Mouse (Mus musculus): ENCODE results near the gene 1700024G13Rik. TPM values are rescaled to one million over a fixed set of nuclear protein-coding genes. Genes with fewer than 3 reads are reported as not detected.
"Not testable (repeated sequence)": the region's sequence is repeated elsewhere in the genome, so short reads cannot be mapped to it uniquely, and the experiment has no call there.

The 1700024G13Rik gene
- polyA plus RNA-seq (2012; ENCODE audit: insufficient read depth, insufficient read length, missing spikeins) = not detected in 2 replicates

- H3K4me1 ChIP-seq (ENCODE audit: control insufficient read depth, insufficient read depth, insufficient read length, low read length) = no peaks in the 10 kb centered on the region
- H3K4me3 ChIP-seq (ENCODE audit: insufficient read depth, low read depth, low read length) = no peak within 1 kb of the TSS
- H3K27ac ChIP-seq (replicated peaks; ENCODE audit: low read depth, low read length) = no peak within 1 kb of the TSS
Observed at GRCm38 (mm10) chr14:32388196-32388595, at the start of gene 1700024G13Rik. Gene 1700024G13Rik (minus strand): TSS chr14:32388391.

GRCm38 (mm10) chr14:32437352-32437793, 49.2 kb upstream of the 1700024G13Rik start:
- Histone ChIP-seq H3K4me1 (ENCODE audit: control insufficient read depth, insufficient read depth, insufficient read length, low read length) (no peaks in the 10 kb centered on the region), H3K4me3 (ENCODE audit: insufficient read depth, low read depth, low read length) (no peak overlapping the region), H3K27ac (replicated peaks; ENCODE audit: low read depth, low read length) (no peak overlapping the region)

- Histone ChIP-seq H3K4me1 (ENCODE audit: control insufficient read depth, insufficient read depth, insufficient read length, low read length) (no peaks in the 10 kb centered on the region), H3K27ac (replicated peaks; ENCODE audit: low read depth, low read length) (no peak overlapping the region), H3K4me3 (ENCODE audit: insufficient read depth, low read depth, low read length) (no peak overlapping the region)
Observed at GRCm38 (mm10) chr14:32429030-32429602, 40.9 kb upstream of the 1700024G13Rik start.

GRCm38 (mm10) chr14:32423946-32424345, 35.8 kb upstream of the 1700024G13Rik start:
- H3K4me3 ChIP-seq (ENCODE audit: insufficient read depth, low read depth, low read length) = no peak overlapping the region
- H3K4me1 ChIP-seq (ENCODE audit: control insufficient read depth, insufficient read depth, insufficient read length, low read length) = no peaks in the 10 kb centered on the region
- H3K27ac ChIP-seq (replicated peaks; ENCODE audit: low read depth, low read length) = no peak overlapping the region

- Histone ChIP-seq H3K27ac (replicated peaks; ENCODE audit: low read depth, low read length) (no peak overlapping the region), H3K4me3 (ENCODE audit: insufficient read depth, low read depth, low read length) (no peak overlapping the region), H3K4me1 (ENCODE audit: control insufficient read depth, insufficient read depth, insufficient read length, low read length) (no peaks in the 10 kb centered on the region)
Observed at GRCm38 (mm10) chr14:32418747-32419146, 30.6 kb upstream of the 1700024G13Rik start.

- Histone ChIP-seq H3K4me1 (ENCODE audit: control insufficient read depth, insufficient read depth, insufficient read length, low read length) (no peaks in the 10 kb centered on the region), H3K4me3 (ENCODE audit: insufficient read depth, low read depth, low read length) (no peak overlapping the region), H3K27ac (replicated peaks; ENCODE audit: low read depth, low read length) (no peak overlapping the region)
Observed at GRCm38 (mm10) chr14:32412075-32412474, 23.9 kb upstream of the 1700024G13Rik start.

GRCm38 (mm10) chr14:32410084-32410483, 21.9 kb upstream of the 1700024G13Rik start:
- Histone ChIP-seq H3K4me3 (ENCODE audit: insufficient read depth, low read depth, low read length) (no peak overlapping the region), H3K4me1 (ENCODE audit: control insufficient read depth, insufficient read depth, insufficient read length, low read length) (no peaks in the 10 kb centered on the region), H3K27ac (replicated peaks; ENCODE audit: low read depth, low read length) (no peak overlapping the region)

GRCm38 (mm10) chr14:32405399-32405798, 17.2 kb upstream of the 1700024G13Rik start:
- not testable (repeated sequence) for H3K4me3 ChIP-seq (ENCODE audit: insufficient read depth, low read depth, low read length); H3K27ac ChIP-seq (replicated peaks; ENCODE audit: low read depth, low read length); H3K4me1 ChIP-seq (ENCODE audit: control insufficient read depth, insufficient read depth, insufficient read length, low read length)

- Histone ChIP-seq H3K4me1 (ENCODE audit: control insufficient read depth, insufficient read depth, insufficient read length, low read length) (no peaks in the 10 kb centered on the region), H3K27ac (replicated peaks; ENCODE audit: low read depth, low read length) (no peak overlapping the region), H3K4me3 (ENCODE audit: insufficient read depth, low read depth, low read length) (no peak overlapping the region)
Observed at GRCm38 (mm10) chr14:32381619-32382018, 6.6 kb downstream of the 1700024G13Rik start.

GRCm38 (mm10) chr14:32381066-32381465, 7.1 kb downstream of the 1700024G13Rik start:
- no peak overlapping the region for H3K4me3 ChIP-seq (ENCODE audit: insufficient read depth, low read depth, low read length)
- H3K4me1 ChIP-seq (ENCODE audit: control insufficient read depth, insufficient read depth, insufficient read length, low read length) = no peaks in the 10 kb centered on the region
- no peak overlapping the region for H3K27ac ChIP-seq (replicated peaks; ENCODE audit: low read depth, low read length)

- Histone ChIP-seq H3K27ac (replicated peaks; ENCODE audit: low read depth, low read length) (no peak overlapping the region), H3K4me3 (ENCODE audit: insufficient read depth, low read depth, low read length) (no peak overlapping the region)
Observed at GRCm38 (mm10) chr14:32380099-32380480, 8.1 kb downstream of the 1700024G13Rik start.

GRCm38 (mm10) chr14:32379395-32380098, 8.6 kb downstream of the 1700024G13Rik start:
- H3K27ac ChIP-seq (replicated peaks; ENCODE audit: low read depth, low read length) = no peak overlapping the region
- H3K4me1 ChIP-seq (ENCODE audit: control insufficient read depth, insufficient read depth, insufficient read length, low read length) = no peaks in the 10 kb centered on the region
- H3K4me3 ChIP-seq (ENCODE audit: insufficient read depth, low read depth, low read length) = no peak overlapping the region

More at GRCm38 (mm10) chr14:32380099-32380480, 8.1 kb downstream of the 1700024G13Rik start:
- no peaks in the 10 kb centered on the region for H3K4me1 ChIP-seq (ENCODE audit: control insufficient read depth, insufficient read depth, insufficient read length, low read length)

GRCm38 (mm10) chr14:32372510-32372909, 15.7 kb downstream of the 1700024G13Rik start:
- Histone ChIP-seq H3K4me1 (ENCODE audit: control insufficient read depth, insufficient read depth, insufficient read length, low read length) (no peaks in the 10 kb centered on the region), H3K27ac (replicated peaks; ENCODE audit: low read depth, low read length) (no peak overlapping the region)

GRCm38 (mm10) chr14:32369756-32370155, 18.4 kb downstream of the 1700024G13Rik start:
- H3K4me3 ChIP-seq (ENCODE audit: insufficient read depth, low read depth, low read length) = no peak overlapping the region
- no peaks in the 10 kb centered on the region for H3K4me1 ChIP-seq (ENCODE audit: control insufficient read depth, insufficient read depth, insufficient read length, low read length)
- no peak overlapping the region for H3K27ac ChIP-seq (replicated peaks; ENCODE audit: low read depth, low read length)

More at GRCm38 (mm10) chr14:32372510-32372909, 15.7 kb downstream of the 1700024G13Rik start:
- H3K4me3 ChIP-seq (ENCODE audit: insufficient read depth, low read depth, low read length) = no peak overlapping the region

- Histone ChIP-seq H3K27ac (replicated peaks; ENCODE audit: low read depth, low read length) (no peak overlapping the region), H3K4me3 (ENCODE audit: insufficient read depth, low read depth, low read length) (no peak overlapping the region), H3K4me1 (ENCODE audit: control insufficient read depth, insufficient read depth, insufficient read length, low read length) (no peaks in the 10 kb centered on the region)
Observed at GRCm38 (mm10) chr14:32364359-32364758, 23.8 kb downstream of the 1700024G13Rik start.
